Comparison of ENCODE assay signal across 13 mouse cellular contexts in genomic region chr19:17592790-17593189, GRCm38 (mm10).
DNase-seq lines count a peak whose midpoint lies in the region; ATAC-seq and TF ChIP-seq lines count a peak whose summit lies in the region.
"Had no signal": no experiment of that assay in that cellular context is flagged by ENCODE, and none has a peak within 500 bp of the region (broad histone marks: within the 10 kb centered on the region; RNA-seq: fewer than 3 reads in every experiment).

No protein-coding gene starts in this region.

- H3K9ac ChIP-seq in embryonic facial prominence, embryonic 14.5 days (ENCODE audit: low read depth, low read length) = no peak overlapping the region
- no peak overlapping the region for H3K9ac ChIP-seq in lung, postnatal 0 days (replicated peaks; ENCODE audit: low read depth)
- no peak overlapping the region for H3K9ac ChIP-seq in midbrain, embryonic 15.5 days
- no peak overlapping the region for H3K9ac ChIP-seq in forebrain, postnatal 0 days
- H3K9ac ChIP-seq: heart, embryonic 15.5 days; liver, embryonic 12.5 days had no signal

- H3K4me3 ChIP-seq in embryonic facial prominence, embryonic 14.5 days (ENCODE audit: low read depth, low read length) = no peak overlapping the region
- no peak overlapping the region for H3K4me3 ChIP-seq in embryonic facial prominence, embryonic 10.5 days
- no peak overlapping the region for H3K4me3 ChIP-seq in lung, postnatal 0 days (ENCODE audit: low read depth, low read length)
- no peak overlapping the region for H3K4me3 ChIP-seq in midbrain, embryonic 15.5 days
- no peak overlapping the region for H3K4me3 ChIP-seq in forebrain, postnatal 0 days (ENCODE audit: low read depth, low read length)
- H3K4me3 ChIP-seq: heart, embryonic 15.5 days; liver, embryonic 12.5 days had no signal

- ATAC-seq in embryonic facial prominence, embryonic 14.5 days (ENCODE audit: low read depth) = no peak
- peak; percentile 67 for ATAC-seq in lung, postnatal 0 days
- ATAC-seq in midbrain, embryonic 15.5 days (replicated peaks) = no peak
- ATAC-seq in forebrain, postnatal 0 days = no peak
- ATAC-seq: activated CD4-positive, CD25-positive, alpha-beta regulatory T cell, adult 4 months; inflammation-experienced regulatory T-cells, adult 6 months; liver, embryonic 12.5 days had no signal

- no peaks in the 10 kb centered on the region; the same call in 1 of the 2 replicates for H3K27me3 ChIP-seq in embryonic facial prominence, embryonic 14.5 days (replicated peaks; ENCODE audit: control insufficient read depth, insufficient read depth, low read length)
- H3K27me3 ChIP-seq in embryonic facial prominence, embryonic 10.5 days (replicated peaks; ENCODE audit: low read depth, poor library complexity, severe bottlenecking) = no peaks in the 10 kb centered on the region
- no peaks in the 10 kb centered on the region for H3K27me3 ChIP-seq in lung, postnatal 0 days (replicated peaks; ENCODE audit: insufficient read depth, low read length)
- no peaks in the 10 kb centered on the region for H3K27me3 ChIP-seq in midbrain, embryonic 15.5 days (replicated peaks)
- no peaks in the 10 kb centered on the region for H3K27me3 ChIP-seq in forebrain, postnatal 0 days (ENCODE audit: insufficient read depth, low read length)
- H3K27me3 ChIP-seq: heart, embryonic 15.5 days; liver, embryonic 12.5 days had no signal

- DNase-seq in embryonic facial prominence, embryonic 14.5 days (ENCODE audit: low spot score) = peak; percentile 41
- DNase-seq in embryonic facial prominence, embryonic 10.5 days (ENCODE audit: low spot score) = no peak
- peak; percentile 59 for DNase-seq in kidney, postnatal 10 days
- DNase-seq in kidney, adult 11 months = no peak
- DNase-seq in adrenal gland, postnatal 36 days = peak; percentile 52 to 65
- DNase-seq in lung, postnatal 0 days (ENCODE audit: low spot score) = peak; percentile 71
- DNase-seq in forebrain, postnatal 0 days = no peak
- DNase-seq: embryo, embryonic 11 days had no signal

- 15% methylated on average over 1 of the region's 1 CpGs for WGBS in embryonic facial prominence, embryonic 14.5 days
- WGBS in embryonic facial prominence, embryonic 10.5 days = 43% methylated on average over 1 of the region's 1 CpGs
- WGBS in lung, postnatal 0 days = 3% methylated on average over 1 of the region's 1 CpGs
- WGBS in midbrain, embryonic 15.5 days = 41% methylated on average over 1 of the region's 1 CpGs
- WGBS in forebrain, postnatal 0 days = 12% methylated on average over 1 of the region's 1 CpGs

- H3K4me2 ChIP-seq in embryonic facial prominence, embryonic 14.5 days (ENCODE audit: low read depth, low read length) = no peak overlapping the region
- no peak overlapping the region for H3K4me2 ChIP-seq in lung, postnatal 0 days (replicated peaks; ENCODE audit: low read depth, low read length)
- H3K4me2 ChIP-seq in midbrain, embryonic 15.5 days = no peak overlapping the region
- H3K4me2 ChIP-seq in forebrain, postnatal 0 days (ENCODE audit: low read depth) = no peak overlapping the region
- H3K4me2 ChIP-seq: heart, embryonic 15.5 days; liver, embryonic 12.5 days had no signal

- no peaks in the 10 kb centered on the region for H3K36me3 ChIP-seq in embryonic facial prominence, embryonic 14.5 days (ENCODE audit: control insufficient read depth, insufficient read depth, low read length)
- H3K36me3 ChIP-seq in embryonic facial prominence, embryonic 10.5 days (replicated peaks) = no peaks in the 10 kb centered on the region
- H3K36me3 ChIP-seq in lung, postnatal 0 days (ENCODE audit: insufficient read depth, low read length) = 0 out of 2 replicates have a peak, but pooled peaks cover 8% of the 10 kb centered on the region
- no peaks in the 10 kb centered on the region for H3K36me3 ChIP-seq in midbrain, embryonic 15.5 days (replicated peaks)
- H3K36me3 ChIP-seq in forebrain, postnatal 0 days (ENCODE audit: insufficient read depth) = no peaks in the 10 kb centered on the region
- H3K36me3 ChIP-seq: heart, embryonic 15.5 days; liver, embryonic 12.5 days had no signal

- peaks cover 28% of the 10 kb centered on the region for H3K4me1 ChIP-seq in embryonic facial prominence, embryonic 14.5 days (ENCODE audit: control insufficient read depth, insufficient read depth, low read length)
- peaks cover 42% of the 10 kb centered on the region for H3K4me1 ChIP-seq in embryonic facial prominence, embryonic 10.5 days
- peaks cover 3% of the 10 kb centered on the region; the same call in 1 of the 2 replicates for H3K4me1 ChIP-seq in lung, postnatal 0 days (ENCODE audit: insufficient read depth, low read depth, low read length)
- H3K4me1 ChIP-seq in midbrain, embryonic 15.5 days = 0 out of 2 replicates have a peak, but pooled peaks cover 2% of the 10 kb centered on the region
- no peaks in the 10 kb centered on the region for H3K4me1 ChIP-seq in forebrain, postnatal 0 days (ENCODE audit: insufficient read depth)
- H3K4me1 ChIP-seq: liver, embryonic 12.5 days had no signal

- TF ChIP-seq CTCF in lung, postnatal 0 days (IDR thresholded peaks at IDR 0.05) = no peak
- no peak for TF ChIP-seq CTCF in forebrain, postnatal 0 days (IDR thresholded peaks at IDR 0.05; ENCODE audit: low read depth)

- H3K9me3 ChIP-seq in embryonic facial prominence, embryonic 14.5 days (ENCODE audit: control insufficient read depth, low read length) = no peaks in the 10 kb centered on the region
- H3K9me3 ChIP-seq in embryonic facial prominence, embryonic 10.5 days = no peaks in the 10 kb centered on the region
- H3K9me3 ChIP-seq in lung, postnatal 0 days (ENCODE audit: low read length) = no peaks in the 10 kb centered on the region
- H3K9me3 ChIP-seq in midbrain, embryonic 15.5 days = no peaks in the 10 kb centered on the region
- no peaks in the 10 kb centered on the region for H3K9me3 ChIP-seq in forebrain, postnatal 0 days (ENCODE audit: low read length)
- H3K9me3 ChIP-seq: heart, embryonic 15.5 days; liver, embryonic 12.5 days had no signal

- H3K27ac ChIP-seq in embryonic facial prominence, embryonic 14.5 days (replicated peaks; ENCODE audit: low read depth, low read length) = no peak overlapping the region
- no peak overlapping the region for H3K27ac ChIP-seq in embryonic facial prominence, embryonic 10.5 days (replicated peaks)
- peak overlapping the region; percentile 28; the same call in 1 of the 2 replicates for H3K27ac ChIP-seq in lung, postnatal 0 days (ENCODE audit: low read length)
- H3K27ac ChIP-seq in midbrain, embryonic 15.5 days = no peak overlapping the region
- H3K27ac ChIP-seq in forebrain, postnatal 0 days (ENCODE audit: low read depth, low read length) = no peak overlapping the region
- H3K27ac ChIP-seq: heart, embryonic 15.5 days; liver, embryonic 12.5 days had no signal

- TF ChIP-seq EP300 in lung, postnatal 0 days (IDR thresholded peaks at IDR 0.05) = 0 out of 2 replicates have a peak, but pooled peaks have one; percentile 21

Comparison
In these comparisons a context has a peak if more than half of its experiments do, and no peak if none do; other contexts are left out.
1. DNase-seq: peak in embryonic facial prominence, embryonic 14.5 days (single experiment), kidney, postnatal 10 days (single experiment), adrenal gland, postnatal 36 days (2 of 2) and lung, postnatal 0 days (single experiment); none in embryonic facial prominence, embryonic 10.5 days (single experiment), kidney, adult 11 months (single experiment) and forebrain, postnatal 0 days (single experiment).